Mouse (Mus musculus): ENCODE results near the gene Sos1. TPM values are rescaled to one million over a fixed set of nuclear protein-coding genes. Genes with fewer than 3 reads are reported as not detected.

The Sos1 gene
- polyA plus RNA-seq, 1 experiment from 2014 or later, result 0.85 TPM

- WGBS (ENCODE audit: insufficient replicate concordance), result 64% methylated on average over 11 of the region's 11 CpGs
- H3K4me3 ChIP-seq (ENCODE audit: low read depth, low read length), result no peak overlapping the region
- no peaks in the 10 kb centered on the region for H3K27me3 ChIP-seq (ENCODE audit: control insufficient read depth, insufficient read depth, low read depth, low read length)
- no peaks in the 10 kb centered on the region for H3K9me3 ChIP-seq (replicated peaks; ENCODE audit: control insufficient read depth, low read length)
- H3K9ac ChIP-seq (ENCODE audit: low read depth, low read length), result no peak overlapping the region
- H3K27ac ChIP-seq (ENCODE audit: low read length), result no peak overlapping the region
- no peak for ATAC-seq (ENCODE audit: low read depth)
- H3K36me3 ChIP-seq (ENCODE audit: control insufficient read depth, insufficient read depth), result no peaks in the 10 kb centered on the region
- no peak overlapping the region for H3K4me2 ChIP-seq (ENCODE audit: low read depth, low read length)
- H3K4me1 ChIP-seq (ENCODE audit: control insufficient read depth, low read depth, low read length), result peaks cover 5% of the 10 kb centered on the region
Measured at GRCm38 (mm10) chr17:80498600-80499268, 18.5 kb upstream of the Sos1 start.

GRCm38 (mm10) chr17:80497183-80497601 lies 16.9 kb upstream of the Sos1 start:
- Histone ChIP-seq H3K27me3 (ENCODE audit: control insufficient read depth, insufficient read depth, low read depth, low read length) (no peaks in the 10 kb centered on the region), H3K4me2 (ENCODE audit: low read depth, low read length) (no peak overlapping the region), H3K9ac (ENCODE audit: low read depth, low read length) (no peak overlapping the region), H3K27ac (ENCODE audit: low read length) (no peak overlapping the region), H3K36me3 (ENCODE audit: control insufficient read depth, insufficient read depth) (no peaks in the 10 kb centered on the region), H3K4me3 (ENCODE audit: low read depth, low read length) (no peak overlapping the region), H3K4me1 (ENCODE audit: control insufficient read depth, low read depth, low read length) (peaks cover 5% of the 10 kb centered on the region), H3K9me3 (replicated peaks; ENCODE audit: control insufficient read depth, low read length) (no peaks in the 10 kb centered on the region)
- WGBS (ENCODE audit: insufficient replicate concordance), result 72% methylated on average over 9 of the region's 9 CpGs
- ATAC-seq (ENCODE audit: low read depth), result no peak

- ATAC-seq (ENCODE audit: low read depth), result no peak
- WGBS (ENCODE audit: insufficient replicate concordance), result 69% methylated on average over 8 of the region's 8 CpGs
Measured at GRCm38 (mm10) chr17:80496607-80497170, 16.4 kb upstream of the Sos1 start.

GRCm38 (mm10) chr17:80496185-80496584 lies 15.9 kb upstream of the Sos1 start:
- H3K4me2 ChIP-seq (ENCODE audit: low read depth, low read length), result no peak overlapping the region
- no peaks in the 10 kb centered on the region for H3K27me3 ChIP-seq (ENCODE audit: control insufficient read depth, insufficient read depth, low read depth, low read length)
- H3K9ac ChIP-seq (ENCODE audit: low read depth, low read length), result no peak overlapping the region
- H3K36me3 ChIP-seq (ENCODE audit: control insufficient read depth, insufficient read depth), result no peaks in the 10 kb centered on the region
- H3K9me3 ChIP-seq (replicated peaks; ENCODE audit: control insufficient read depth, low read length), result no peaks in the 10 kb centered on the region
- peaks cover 3% of the 10 kb centered on the region for H3K4me1 ChIP-seq (ENCODE audit: control insufficient read depth, low read depth, low read length)
- 64% methylated on average over 6 of the region's 6 CpGs for WGBS (ENCODE audit: insufficient replicate concordance)
- H3K27ac ChIP-seq (ENCODE audit: low read length), result no peak overlapping the region
- H3K4me3 ChIP-seq (ENCODE audit: low read depth, low read length), result no peak overlapping the region
- no peak for ATAC-seq (ENCODE audit: low read depth)

More at GRCm38 (mm10) chr17:80496607-80497170, 16.4 kb upstream of the Sos1 start:
- H3K27ac ChIP-seq (ENCODE audit: low read length), result no peak overlapping the region
- no peaks in the 10 kb centered on the region for H3K9me3 ChIP-seq (replicated peaks; ENCODE audit: control insufficient read depth, low read length)
- H3K4me1 ChIP-seq (ENCODE audit: control insufficient read depth, low read depth, low read length), result peaks cover 5% of the 10 kb centered on the region
- no peak overlapping the region for H3K4me2 ChIP-seq (ENCODE audit: low read depth, low read length)
- no peaks in the 10 kb centered on the region for H3K36me3 ChIP-seq (ENCODE audit: control insufficient read depth, insufficient read depth)
- H3K4me3 ChIP-seq (ENCODE audit: low read depth, low read length), result no peak overlapping the region
- no peak overlapping the region for H3K9ac ChIP-seq (ENCODE audit: low read depth, low read length)
- H3K27me3 ChIP-seq (ENCODE audit: control insufficient read depth, insufficient read depth, low read depth, low read length), result no peaks in the 10 kb centered on the region

- no peak overlapping the region for H3K4me3 ChIP-seq (ENCODE audit: low read depth, low read length)
- no peak for ATAC-seq (ENCODE audit: low read depth)
- H3K9me3 ChIP-seq (replicated peaks; ENCODE audit: control insufficient read depth, low read length), result no peaks in the 10 kb centered on the region
- no peak overlapping the region for H3K4me2 ChIP-seq (ENCODE audit: low read depth, low read length)
- H3K36me3 ChIP-seq (ENCODE audit: control insufficient read depth, insufficient read depth), result no peaks in the 10 kb centered on the region
- H3K4me1 ChIP-seq (ENCODE audit: control insufficient read depth, low read depth, low read length), result no peaks in the 10 kb centered on the region
- 57% methylated on average over 1 of the region's 1 CpGs for WGBS (ENCODE audit: insufficient replicate concordance)
- no peak overlapping the region for H3K27ac ChIP-seq (ENCODE audit: low read length)
- no peaks in the 10 kb centered on the region for H3K27me3 ChIP-seq (ENCODE audit: control insufficient read depth, insufficient read depth, low read depth, low read length)
- H3K9ac ChIP-seq (ENCODE audit: low read depth, low read length), result no peak overlapping the region
Measured at GRCm38 (mm10) chr17:80493891-80494290, 13.6 kb upstream of the Sos1 start.

- Histone ChIP-seq H3K4me1 (ENCODE audit: control insufficient read depth, low read depth, low read length) (no peaks in the 10 kb centered on the region), H3K27ac (ENCODE audit: low read length) (no peak overlapping the region), H3K4me2 (ENCODE audit: low read depth, low read length) (no peak overlapping the region), H3K4me3 (ENCODE audit: low read depth, low read length) (no peak overlapping the region), H3K9ac (ENCODE audit: low read depth, low read length) (no peak overlapping the region), H3K9me3 (replicated peaks; ENCODE audit: control insufficient read depth, low read length) (no peaks in the 10 kb centered on the region), H3K27me3 (ENCODE audit: control insufficient read depth, insufficient read depth, low read depth, low read length) (no peaks in the 10 kb centered on the region), H3K36me3 (ENCODE audit: control insufficient read depth, insufficient read depth) (no peaks in the 10 kb centered on the region)
- no peak for ATAC-seq (ENCODE audit: low read depth)
- WGBS (ENCODE audit: insufficient replicate concordance), result 62% methylated on average over 4 of the region's 4 CpGs
Measured at GRCm38 (mm10) chr17:80492811-80493210, 12.6 kb upstream of the Sos1 start.

GRCm38 (mm10) chr17:80492274-80492673 lies 12.0 kb upstream of the Sos1 start:
- Histone ChIP-seq H3K27me3 (ENCODE audit: control insufficient read depth, insufficient read depth, low read depth, low read length) (no peaks in the 10 kb centered on the region), H3K4me1 (ENCODE audit: control insufficient read depth, low read depth, low read length) (no peaks in the 10 kb centered on the region), H3K27ac (ENCODE audit: low read length) (no peak overlapping the region), H3K36me3 (ENCODE audit: control insufficient read depth, insufficient read depth) (no peaks in the 10 kb centered on the region), H3K9ac (ENCODE audit: low read depth, low read length) (no peak overlapping the region), H3K4me2 (ENCODE audit: low read depth, low read length) (no peak overlapping the region), H3K9me3 (replicated peaks; ENCODE audit: control insufficient read depth, low read length) (no peaks in the 10 kb centered on the region), H3K4me3 (ENCODE audit: low read depth, low read length) (no peak overlapping the region)
- no peak for ATAC-seq (ENCODE audit: low read depth)
- WGBS (ENCODE audit: insufficient replicate concordance), result 70% methylated on average over 4 of the region's 4 CpGs

- no peak overlapping the region for H3K27ac ChIP-seq (ENCODE audit: low read length)
- H3K9me3 ChIP-seq (replicated peaks; ENCODE audit: control insufficient read depth, low read length), result no peaks in the 10 kb centered on the region
- H3K4me3 ChIP-seq (ENCODE audit: low read depth, low read length), result no peak overlapping the region
- 59% methylated on average over 5 of the region's 5 CpGs for WGBS (ENCODE audit: insufficient replicate concordance)
- no peaks in the 10 kb centered on the region for H3K4me1 ChIP-seq (ENCODE audit: control insufficient read depth, low read depth, low read length)
- no peak overlapping the region for H3K9ac ChIP-seq (ENCODE audit: low read depth, low read length)
- H3K27me3 ChIP-seq (ENCODE audit: control insufficient read depth, insufficient read depth, low read depth, low read length), result no peaks in the 10 kb centered on the region
- no peak for ATAC-seq (ENCODE audit: low read depth)
- H3K36me3 ChIP-seq (ENCODE audit: control insufficient read depth, insufficient read depth), result no peaks in the 10 kb centered on the region
- H3K4me2 ChIP-seq (ENCODE audit: low read depth, low read length), result no peak overlapping the region
Measured at GRCm38 (mm10) chr17:80490166-80490565, 9.9 kb upstream of the Sos1 start.

- Histone ChIP-seq H3K9ac (ENCODE audit: low read depth, low read length) (no peak overlapping the region), H3K27me3 (ENCODE audit: control insufficient read depth, insufficient read depth, low read depth, low read length) (no peaks in the 10 kb centered on the region), H3K36me3 (ENCODE audit: control insufficient read depth, insufficient read depth) (no peaks in the 10 kb centered on the region), H3K4me1 (ENCODE audit: control insufficient read depth, low read depth, low read length) (no peaks in the 10 kb centered on the region), H3K4me3 (ENCODE audit: low read depth, low read length) (no peak overlapping the region), H3K27ac (ENCODE audit: low read length) (no peak overlapping the region), H3K4me2 (ENCODE audit: low read depth, low read length) (no peak overlapping the region), H3K9me3 (replicated peaks; ENCODE audit: control insufficient read depth, low read length) (no peaks in the 10 kb centered on the region)
- no peak for ATAC-seq (ENCODE audit: low read depth)
- WGBS (ENCODE audit: insufficient replicate concordance), result 65% methylated on average over 3 of the region's 3 CpGs
Measured at GRCm38 (mm10) chr17:80488918-80489317, 8.7 kb upstream of the Sos1 start.
